Mouse (Mus musculus): ENCODE results near the gene Acot7. TPM values are rescaled to one million over a fixed set of nuclear protein-coding genes. Genes with fewer than 3 reads are reported as not detected.
A peak's percentile ranks its signal among the peaks of the same experiment; 100 is the strongest.

Acot7 gene
- total RNA-seq, 2 experiments from 2014 or later = 318 to 353 TPM

GRCm38 (mm10) chr4:152266236-152266895 is 88.4 kb downstream of the Acot7 start:
- DNase-seq (ENCODE audit: extremely low spot score in 1 of 2, low spot score in 1 of 2) = peak in 1 of 2 experiments; percentile 50

GRCm38 (mm10) chr4:152267748-152268369 is 89.9 kb downstream of the Acot7 start:
- no peak for DNase-seq (ENCODE audit: extremely low spot score in 1 of 2, low spot score in 1 of 2)

- no peak for DNase-seq (ENCODE audit: extremely low spot score in 1 of 2, low spot score in 1 of 2)
These were observed 92.0 kb downstream of the Acot7 start for GRCm38 (mm10) chr4:152269967-152270366.

- DNase-seq (ENCODE audit: extremely low spot score in 1 of 2, low spot score in 1 of 2) = no peak
These were observed 92.7 kb downstream of the Acot7 start for GRCm38 (mm10) chr4:152270599-152270998.

GRCm38 (mm10) chr4:152271334-152271733 is 93.4 kb downstream of the Acot7 start:
- DNase-seq (ENCODE audit: extremely low spot score in 1 of 2, low spot score in 1 of 2) = no peak

- DNase-seq (ENCODE audit: extremely low spot score in 1 of 2, low spot score in 1 of 2) = no peak
These were observed 94.1 kb downstream of the Acot7 start for GRCm38 (mm10) chr4:152272006-152272405.

- no peak for DNase-seq (ENCODE audit: extremely low spot score in 1 of 2, low spot score in 1 of 2)
These were observed 94.6 kb downstream of the Acot7 start for GRCm38 (mm10) chr4:152272449-152273049.

- no peak for DNase-seq (ENCODE audit: extremely low spot score in 1 of 2, low spot score in 1 of 2)
These were observed 95.3 kb downstream of the Acot7 start for GRCm38 (mm10) chr4:152273191-152273590.

- DNase-seq (ENCODE audit: extremely low spot score in 1 of 2, low spot score in 1 of 2) = peak in 1 of 2 experiments; percentile 33
These were observed 95.8 kb downstream of the Acot7 start, which contains the start of gene Gpr153 for GRCm38 (mm10) chr4:152273621-152274236. Gene Gpr153, plus strand, starts transcription at chr4:152274232.

- no peak for DNase-seq (ENCODE audit: extremely low spot score in 1 of 2, low spot score in 1 of 2)
These were observed 96.8 kb downstream of the Acot7 start for GRCm38 (mm10) chr4:152274681-152275131.

- no peak for DNase-seq (ENCODE audit: extremely low spot score in 1 of 2, low spot score in 1 of 2)
These were observed 98.7 kb downstream of the Acot7 start for GRCm38 (mm10) chr4:152276389-152277347.

- DNase-seq (ENCODE audit: extremely low spot score in 1 of 2, low spot score in 1 of 2) = no peak
These were observed 100.0 kb downstream of the Acot7 start for GRCm38 (mm10) chr4:152277916-152278315.

- DNase-seq (ENCODE audit: extremely low spot score in 1 of 2, low spot score in 1 of 2) = no peak
These were observed 101.1 kb downstream of the Acot7 start for GRCm38 (mm10) chr4:152278986-152279385.

GRCm38 (mm10) chr4:152281601-152282000 is 103.7 kb downstream of the Acot7 start:
- no peak for DNase-seq (ENCODE audit: extremely low spot score in 1 of 2, low spot score in 1 of 2)

- DNase-seq (ENCODE audit: extremely low spot score in 1 of 2, low spot score in 1 of 2) = no peak
These were observed 104.8 kb downstream of the Acot7 start for GRCm38 (mm10) chr4:152282721-152283120.

- peak; percentile 81 to 88 for DNase-seq (ENCODE audit: extremely low spot score in 1 of 2, low spot score in 1 of 2)
These were observed 105.4 kb downstream of the Acot7 start for GRCm38 (mm10) chr4:152283186-152283950.

- no peak for DNase-seq (ENCODE audit: extremely low spot score in 1 of 2, low spot score in 1 of 2)
These were observed 107.6 kb downstream of the Acot7 start for GRCm38 (mm10) chr4:152285505-152285904.

- no peak for DNase-seq (ENCODE audit: extremely low spot score in 1 of 2, low spot score in 1 of 2)
These were observed 108.2 kb downstream of the Acot7 start for GRCm38 (mm10) chr4:152286183-152286582.

GRCm38 (mm10) chr4:152286887-152287286 is 109.0 kb downstream of the Acot7 start:
- DNase-seq (ENCODE audit: extremely low spot score in 1 of 2, low spot score in 1 of 2) = peak in 1 of 2 experiments; percentile 57
